Mouse (Mus musculus) forebrain, embryonic 13.5 days (tissue): Measurements from ENCODE around the gene Ptprj. TPM values are rescaled to one million over a fixed set of nuclear protein-coding genes. Genes with fewer than 3 reads are reported as not detected.

Source experiments
- ATAC-seq: fragments of 200-750 bp; cut with Nextera tagmentation; 2 replicates; pipeline ENCODE4 v1.8.0; 2017
- H3K27ac ChIP-seq: fragments of 300-500 bp; sonication (generic); 2 replicates; pipeline ENCODE4 v1.5.1; 2015; ENCODE audit warnings: inconsistent platforms, mild to moderate bottlenecking, moderate library complexity
- H3K27me3 ChIP-seq: fragments of 300-500 bp; sonication (generic); 2 replicates; pipeline ENCODE4 v1.6.1; 2015; ENCODE audit warnings: mild to moderate bottlenecking, inconsistent platforms
- H3K36me3 ChIP-seq: fragments of 300-500 bp; sonication (generic); 2 replicates; pipeline ENCODE4 v1.6.1; 2015; ENCODE audit warnings: mild to moderate bottlenecking, inconsistent platforms; ENCODE audit not compliant: poor library complexity, severe bottlenecking
- H3K4me1 ChIP-seq: fragments of 300-500 bp; sonication (generic); 2 replicates; pipeline ENCODE4 v1.6.1; 2015; ENCODE audit warnings: inconsistent platforms
- H3K4me2 ChIP-seq: fragments of 300-500 bp; sonication (generic); 2 replicates; pipeline ENCODE4 v1.6.1; 2015; ENCODE audit warnings: inconsistent platforms, mild to moderate bottlenecking, moderate library complexity
- H3K4me3 ChIP-seq: fragments of 300-500 bp; sonication (generic); 2 replicates; pipeline ENCODE4 v1.5.1; 2015; ENCODE audit warnings: mild to moderate bottlenecking, inconsistent platforms
- H3K9ac ChIP-seq: fragments of 300-500 bp; sonication (generic); 2 replicates; pipeline ENCODE4 v1.6.1; 2015; ENCODE audit warnings: mild to moderate bottlenecking, inconsistent platforms
- H3K9me3 ChIP-seq: fragments of 300-500 bp; sonication (generic); replicated peaks from 2 replicates; pipeline ENCODE4 v1.6.1; 2016; ENCODE audit warnings: inconsistent platforms
- WGBS: fragments of 180-500 bp; shearing (Covaris S2); methylation state at CpG from one replicate; pipeline ENCODE4 v1.1.7; 2015; 5-methylcytosine and 5-hydroxymethylcytosine counted together
- polyA plus RNA-seq: library from polyadenylated mRNA; unstranded; fragments of >200 nt; fragmentation: Nextera tagmentation; extraction: Ambion mirVana; gene quantifications from 2 replicates; pipeline ENCODE4 v1.2.1, GENCODE M21; 2015

The Ptprj gene
- polyA plus RNA-seq, 1 experiment from 2014 or later: 2.1 TPM

GRCm38 (mm10) chr2:90502738-90503137 lies 77.7 kb downstream of the Ptprj start:
- Histone ChIP-seq H3K4me2 (no peak overlapping the region), H3K27me3 (no peaks in the 10 kb centered on the region), H3K4me3 (no peak overlapping the region)

GRCm38 (mm10) chr2:90501708-90502107 lies 78.7 kb downstream of the Ptprj start:
- Histone ChIP-seq H3K4me3 (no peak overlapping the region), H3K4me2 (no peak overlapping the region), H3K4me1 (peaks cover 12% of the 10 kb centered on the region; the same call in 1 of the 2 replicates), H3K36me3 (no peaks in the 10 kb centered on the region), H3K27ac (no peak overlapping the region), H3K9ac (no peak overlapping the region), H3K27me3 (no peaks in the 10 kb centered on the region), H3K9me3 (no peaks in the 10 kb centered on the region)
- WGBS: 82% methylated on average over 3 of the region's 3 CpGs
- ATAC-seq: no peak

More at GRCm38 (mm10) chr2:90502738-90503137, 77.7 kb downstream of the Ptprj start:
- Histone ChIP-seq H3K27ac (no peak overlapping the region), H3K4me1 (peaks cover 14% of the 10 kb centered on the region; the same call in 1 of the 2 replicates), H3K9ac (no peak overlapping the region), H3K9me3 (no peaks in the 10 kb centered on the region), H3K36me3 (no peaks in the 10 kb centered on the region)
- ATAC-seq: no peak

DNA sequence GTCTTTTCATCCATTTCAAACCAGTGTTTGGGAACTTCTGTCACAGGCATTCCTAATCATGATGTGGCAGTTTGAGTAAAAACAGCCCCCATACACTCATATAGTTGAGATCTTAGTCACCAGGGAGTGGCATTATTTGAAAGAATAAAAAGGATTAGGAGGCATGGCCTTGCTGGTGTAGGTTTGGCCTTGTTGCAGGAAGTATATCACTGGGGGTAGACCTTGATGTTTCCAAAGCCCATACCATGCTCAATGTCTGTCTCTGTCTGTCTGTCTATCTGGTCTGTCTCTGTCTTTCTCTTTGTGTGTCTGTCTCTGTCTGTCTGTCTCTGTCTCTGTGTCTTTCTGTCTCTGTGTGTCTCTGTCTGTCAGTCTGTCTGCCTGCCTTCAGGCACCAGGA lies 79.6 kb downstream of the Ptprj start:
- Histone ChIP-seq H3K9me3 (no peaks in the 10 kb centered on the region), H3K9ac (no peak overlapping the region), H3K36me3 (no peaks in the 10 kb centered on the region), H3K27ac (no peak overlapping the region), H3K4me2 (no peak overlapping the region), H3K27me3 (no peaks in the 10 kb centered on the region), H3K4me1 (peaks cover 5% of the 10 kb centered on the region; the same call in 1 of the 2 replicates), H3K4me3 (no peak overlapping the region)
- ATAC-seq: no peak

DNA sequence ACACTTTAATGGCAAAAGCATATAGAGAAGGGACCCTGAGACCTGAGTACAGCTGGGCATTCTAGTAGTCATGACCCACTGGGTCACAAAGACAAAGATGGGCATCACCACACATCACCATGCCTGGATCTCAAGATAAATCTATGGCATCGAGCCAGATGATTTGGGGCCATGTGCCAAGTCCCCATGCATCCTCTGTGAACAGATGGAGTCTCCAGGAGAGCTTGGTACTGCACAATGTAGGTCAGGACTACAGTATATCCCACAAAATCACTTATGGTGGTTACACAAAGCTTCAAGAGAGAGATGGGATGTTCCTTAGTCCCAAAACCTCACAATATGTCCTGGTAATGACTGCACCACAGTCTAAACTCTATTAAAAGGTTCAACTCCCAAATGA lies 81.4 kb downstream of the Ptprj start:
- no peaks in the 10 kb centered on the region for H3K9me3 ChIP-seq
- H3K27ac ChIP-seq: no peak overlapping the region
- peak; percentile 21; the same call in 1 of the 2 replicates for ATAC-seq
- no peak overlapping the region for H3K4me2 ChIP-seq
- H3K9ac ChIP-seq: no peak overlapping the region
- H3K27me3 ChIP-seq: no peaks in the 10 kb centered on the region
- H3K36me3 ChIP-seq: no peaks in the 10 kb centered on the region
- no peak overlapping the region for H3K4me3 ChIP-seq
- WGBS: 79% methylated on average over 1 of the region's 1 CpGs
- peaks cover 5% of the 10 kb centered on the region; the same call in 1 of the 2 replicates for H3K4me1 ChIP-seq

DNA sequence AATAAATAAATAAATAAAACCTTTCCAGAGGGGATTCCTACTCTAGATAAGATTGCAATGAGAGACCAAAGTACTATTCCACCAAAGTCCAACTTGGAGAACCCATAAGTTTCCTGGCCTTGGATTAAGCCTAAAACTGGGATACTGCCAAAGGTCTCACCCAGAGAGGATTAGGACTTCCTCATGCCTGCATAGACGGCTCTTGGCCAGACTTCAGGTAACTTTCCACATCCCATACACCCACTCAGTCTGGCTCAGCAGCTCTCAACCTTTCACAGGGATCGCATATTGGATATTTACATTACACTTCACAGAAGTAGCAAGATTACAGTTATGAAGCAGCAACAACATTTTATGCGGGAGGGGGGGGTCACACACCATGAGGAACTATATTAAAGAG lies 82.9 kb downstream of the Ptprj start:
- Histone ChIP-seq H3K27me3 (no peaks in the 10 kb centered on the region), H3K4me3 (no peak overlapping the region), H3K4me2 (no peak overlapping the region), H3K9me3 (no peaks in the 10 kb centered on the region), H3K27ac (no peak overlapping the region), H3K4me1 (peaks cover 5% of the 10 kb centered on the region; the same call in 1 of the 2 replicates), H3K9ac (no peak overlapping the region), H3K36me3 (no peaks in the 10 kb centered on the region)
- 92% methylated on average over 3 of the region's 3 CpGs for WGBS
- ATAC-seq: no peak

DNA sequence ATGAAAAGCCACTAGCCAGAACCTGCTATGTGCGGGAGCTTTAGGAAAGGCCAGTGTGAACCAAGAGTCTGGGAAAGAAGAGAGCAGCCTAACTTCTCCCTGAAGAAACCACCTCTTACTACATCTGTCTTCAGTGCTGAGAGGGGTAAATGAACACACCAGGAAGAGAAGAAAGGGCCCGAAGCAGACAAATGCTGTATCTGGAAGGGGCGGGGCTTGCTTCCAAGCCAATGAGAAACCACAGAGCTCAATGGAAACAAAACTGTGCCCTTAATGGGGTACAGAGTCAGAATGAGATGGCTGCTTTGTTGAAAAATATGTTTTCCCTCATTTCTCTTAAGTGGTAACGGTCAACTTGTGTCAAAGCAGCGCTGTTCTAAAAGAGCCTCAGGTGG lies 83.8 kb downstream of the Ptprj start:
- H3K4me2 ChIP-seq: no peak overlapping the region
- H3K4me1 ChIP-seq: peaks cover 5% of the 10 kb centered on the region; the same call in 1 of the 2 replicates
- WGBS: 81% methylated on average over 5 of the region's 5 CpGs
- H3K27ac ChIP-seq: no peak overlapping the region
- no peaks in the 10 kb centered on the region for H3K9me3 ChIP-seq
- no peak overlapping the region for H3K4me3 ChIP-seq
- no peaks in the 10 kb centered on the region for H3K27me3 ChIP-seq
- no peak overlapping the region for H3K9ac ChIP-seq
- H3K36me3 ChIP-seq: no peaks in the 10 kb centered on the region
- no peak for ATAC-seq

DNA sequence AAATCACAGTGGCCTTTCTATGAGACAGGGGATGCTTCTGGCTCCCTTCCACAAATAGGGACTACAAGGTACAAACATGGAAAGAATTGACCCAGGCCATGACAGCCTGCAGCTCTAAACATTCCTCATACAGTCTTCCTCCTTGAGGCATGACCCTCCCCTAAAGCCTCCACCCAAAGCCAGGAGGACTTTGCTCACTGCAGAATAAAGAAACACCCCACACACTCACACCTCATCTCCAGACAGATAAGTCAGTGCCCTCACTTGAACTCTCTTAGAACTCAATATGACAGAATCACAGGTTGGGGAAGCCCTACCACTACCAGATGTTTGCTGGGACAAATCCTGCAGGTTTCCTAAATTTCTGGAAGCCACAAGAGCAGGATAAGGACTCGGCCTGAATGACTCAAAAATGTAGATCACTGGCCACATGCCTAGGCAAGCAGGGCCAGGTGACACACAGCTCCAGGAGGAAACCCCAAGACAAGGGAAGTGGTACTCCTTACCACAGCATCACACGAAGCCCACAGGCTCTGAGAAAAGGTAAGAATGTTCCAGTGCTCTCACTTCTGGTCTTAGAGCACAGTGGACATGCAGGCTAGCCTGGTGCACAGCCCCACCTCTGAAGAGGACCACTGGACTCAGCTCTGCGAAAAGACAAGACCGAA lies 84.3 kb downstream of the Ptprj start:
- Histone ChIP-seq H3K4me3 (no peak overlapping the region), H3K27me3 (no peaks in the 10 kb centered on the region), H3K27ac (no peak overlapping the region), H3K4me1 (peaks cover 5% of the 10 kb centered on the region; the same call in 1 of the 2 replicates), H3K9me3 (no peaks in the 10 kb centered on the region), H3K4me2 (no peak overlapping the region), H3K9ac (no peak overlapping the region), H3K36me3 (no peaks in the 10 kb centered on the region)
- no peak for ATAC-seq
- WGBS: 91% methylated on average over 4 of the region's 4 CpGs

GRCm38 (mm10) chr2:90490279-90491046 lies 90.0 kb downstream of the Ptprj start:
- no peak overlapping the region; the same call in 1 of the 2 replicates for H3K27ac ChIP-seq
- peak overlapping the region; percentile 16; the same call in 1 of the 2 replicates for H3K4me2 ChIP-seq
- H3K27me3 ChIP-seq: no peaks in the 10 kb centered on the region
- ATAC-seq: peak; percentile 50; the same call in 1 of the 2 replicates
- H3K9me3 ChIP-seq: no peaks in the 10 kb centered on the region
- peaks cover 14% of the 10 kb centered on the region; the same call in 1 of the 2 replicates for H3K4me1 ChIP-seq
- no peak overlapping the region for H3K9ac ChIP-seq
- H3K4me3 ChIP-seq: no peak overlapping the region
- H3K36me3 ChIP-seq: no peaks in the 10 kb centered on the region
- WGBS: 37% methylated on average over 13 of the region's 13 CpGs

DNA sequence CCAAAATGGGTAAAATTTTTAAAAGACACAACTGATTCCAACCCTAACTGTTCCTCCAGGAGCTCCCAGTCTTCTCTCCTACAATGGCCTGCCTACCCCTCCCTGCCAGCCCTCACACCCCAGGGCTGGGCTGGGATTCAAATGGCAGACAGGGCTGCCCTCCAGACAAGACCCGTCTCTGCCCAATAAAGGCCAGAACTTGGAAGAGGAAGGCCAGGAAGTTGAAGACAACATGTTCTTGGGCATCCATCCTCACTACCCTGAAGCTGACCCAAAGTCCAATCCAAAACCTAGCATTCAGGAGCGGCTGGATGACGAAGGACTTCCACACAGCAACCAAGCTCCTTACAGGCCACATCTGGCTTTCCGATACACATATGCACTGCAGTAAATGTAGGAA lies 90.6 kb downstream of the Ptprj start:
- H3K27me3 ChIP-seq: no peaks in the 10 kb centered on the region
- H3K9ac ChIP-seq: no peak overlapping the region
- no peaks in the 10 kb centered on the region for H3K9me3 ChIP-seq
- H3K36me3 ChIP-seq: no peaks in the 10 kb centered on the region
- H3K4me3 ChIP-seq: no peak overlapping the region
- H3K4me2 ChIP-seq: no peak overlapping the region
- H3K27ac ChIP-seq: no peak overlapping the region
- ATAC-seq: no peak
- H3K4me1 ChIP-seq: peaks cover 14% of the 10 kb centered on the region; the same call in 1 of the 2 replicates
- 56% methylated on average over 4 of the region's 4 CpGs for WGBS

DNA sequence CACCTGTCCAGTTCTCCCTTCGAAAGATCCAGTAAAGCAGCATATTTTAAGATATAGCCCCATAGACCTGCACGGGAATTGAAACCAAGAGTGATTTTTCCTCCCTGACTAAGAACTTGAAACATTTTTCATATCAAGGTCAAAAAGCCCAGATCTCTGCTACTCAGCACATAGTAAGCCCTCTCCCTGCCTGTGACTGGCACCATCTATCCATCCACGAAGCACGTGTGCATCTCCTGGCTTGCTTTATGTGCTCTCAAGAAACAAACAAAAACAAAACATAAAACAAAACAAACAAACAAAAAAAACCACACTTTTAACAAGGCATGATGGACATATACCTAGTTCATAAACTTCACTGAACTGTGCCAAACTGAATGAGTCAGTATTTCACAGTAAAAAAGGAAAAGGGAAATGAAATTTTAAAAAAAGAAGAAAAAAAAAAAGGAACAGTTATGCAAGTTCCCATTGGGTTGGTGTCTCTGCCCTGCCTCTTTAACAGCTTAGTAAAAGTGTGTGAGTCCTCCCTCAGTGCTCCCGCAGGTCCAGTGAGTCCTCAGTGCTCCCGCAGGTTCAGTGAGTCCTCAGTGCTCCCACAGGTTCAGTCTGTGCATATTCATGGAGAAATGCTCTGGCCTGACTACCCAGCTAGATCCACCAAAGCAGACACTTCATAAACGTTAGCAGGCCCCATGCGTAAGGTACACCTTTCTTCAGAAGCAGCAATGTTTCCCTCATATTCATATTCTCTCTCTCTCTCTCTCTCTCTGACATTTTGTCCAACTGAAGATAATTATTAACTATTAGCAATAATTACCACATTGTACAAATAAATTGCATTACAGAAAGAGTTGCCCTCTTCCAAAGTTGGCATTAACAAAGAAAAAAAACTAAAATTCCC lies 91.5 kb downstream of the Ptprj start:
- Histone ChIP-seq H3K9me3 (no peaks in the 10 kb centered on the region), H3K27me3 (no peaks in the 10 kb centered on the region), H3K4me2 (no peak overlapping the region), H3K9ac (no peak overlapping the region), H3K4me3 (no peak overlapping the region), H3K36me3 (no peaks in the 10 kb centered on the region), H3K4me1 (peaks cover 14% of the 10 kb centered on the region; the same call in 1 of the 2 replicates), H3K27ac (no peak overlapping the region)
- ATAC-seq: no peak
- 77% methylated on average over 8 of the region's 8 CpGs for WGBS

- H3K36me3 ChIP-seq: no peaks in the 10 kb centered on the region
- H3K9me3 ChIP-seq: no peaks in the 10 kb centered on the region
- no peak overlapping the region for H3K9ac ChIP-seq
- no peak overlapping the region for H3K4me2 ChIP-seq
- no peak overlapping the region for H3K4me3 ChIP-seq
- H3K27ac ChIP-seq: no peak overlapping the region
- no peaks in the 10 kb centered on the region for H3K27me3 ChIP-seq
- 92% methylated on average over 11 of the region's 11 CpGs for WGBS
- ATAC-seq: no peak
- peaks cover 14% of the 10 kb centered on the region; the same call in 1 of the 2 replicates for H3K4me1 ChIP-seq
Measured at GRCm38 (mm10) chr2:90487471-90488238, 92.8 kb downstream of the Ptprj start.
